Mouse (Mus musculus) testis, adult 2 months (tissue): ENCODE measurements around the gene Gdf11.

ENCODE experiments used
- CTCF ChIP-seq: fragments of 200-500 bp; IDR thresholded peaks from 2 replicates; pipeline ENCODE4 v1.5.1; 2012; ENCODE audit warnings: low read depth, mild to moderate bottlenecking, inconsistent platforms, low read length, moderate library complexity; ENCODE audit not compliant: control insufficient read depth, insufficient read depth, insufficient replicate concordance
- POLR2A ChIP-seq: fragments of 200-500 bp; IDR thresholded peaks from 2 replicates; pipeline ENCODE4 v1.6.1; 2012; ENCODE audit warnings: low read depth, mild to moderate bottlenecking, inconsistent platforms, low read length, moderate library complexity; ENCODE audit not compliant: control insufficient read depth

- TF ChIP-seq POLR2A (no peak), CTCF (no peak)
These were observed 46.4 kb upstream of the Gdf11 start for GRCm38 (mm10) chr10:128937756-128938390.
